Mouse (Mus musculus): ENCODE results near the gene Plekhg5.

DNA sequence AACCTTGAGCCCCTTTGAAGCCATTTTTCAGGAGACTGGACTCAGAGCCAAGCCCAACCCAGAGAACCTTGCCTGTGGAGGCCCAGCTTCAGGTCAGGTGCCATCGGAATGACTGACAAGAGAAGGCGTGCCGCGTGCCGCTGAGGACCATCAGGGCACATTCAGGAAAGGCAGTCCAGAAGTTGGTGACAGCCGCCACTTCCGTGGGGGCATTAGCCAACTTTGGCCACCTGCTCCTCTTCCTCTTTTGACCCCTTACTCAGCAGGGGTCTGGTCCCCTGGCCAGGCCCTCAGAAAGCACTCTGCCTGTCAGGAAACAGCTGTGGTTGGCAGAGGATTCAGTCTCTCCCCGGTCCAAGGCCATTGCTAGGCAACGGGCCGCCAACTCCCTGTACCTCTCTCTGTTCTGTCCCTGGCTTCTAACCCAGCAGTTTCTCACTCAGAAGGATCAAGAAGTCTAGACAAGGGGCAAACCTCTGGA, at the start of gene Plekhg5:
- TF ChIP-seq CTCF (IDR thresholded peaks at IDR 0.05; ENCODE audit: low read depth), result no peak
- no peak for TF ChIP-seq EP300 (IDR thresholded peaks at IDR 0.05; ENCODE audit: low read depth)

All from liver, postnatal 0 days (tissue).